Mouse (Mus musculus): ENCODE measurements around the gene Lrrfip1.

DNA sequence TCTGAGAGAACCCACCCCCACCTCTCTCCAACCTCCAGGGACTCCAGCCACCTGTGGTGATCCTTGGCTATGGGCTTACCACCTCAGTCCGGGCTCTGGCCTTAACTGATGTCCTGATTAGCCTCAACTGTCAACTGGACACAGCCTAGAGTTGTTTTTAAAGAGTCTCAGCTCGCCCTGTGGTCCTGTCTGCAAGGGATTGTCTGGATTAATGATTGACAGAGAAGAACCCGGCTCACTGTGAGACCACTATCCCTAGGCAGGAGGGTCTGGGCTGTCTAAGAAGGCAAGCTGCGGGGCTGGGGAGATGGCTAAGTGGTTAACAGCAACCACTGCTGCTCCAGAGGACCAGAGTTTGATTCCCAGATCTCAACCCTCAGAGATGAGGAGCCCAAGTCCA lies 36.0 kb upstream of the Lrrfip1 start:
- TF ChIP-seq CTCF (IDR thresholded peaks at IDR 0.05; ENCODE audit: insufficient read depth, low read length): no peak
- no peak for TF ChIP-seq POLR2A (IDR thresholded peaks at IDR 0.05; ENCODE audit: borderline replicate concordance, extremely low read depth, low read depth, low read length)

All from lung, adult 2 months (tissue).